Mouse (Mus musculus): ENCODE data around the gene Klra2. TPM values are rescaled to one million over a fixed set of nuclear protein-coding genes. Genes with fewer than 3 reads are reported as not detected.

Klra2 gene
- polyA plus RNA-seq, 1 experiment from 2014 or later: not detected

DNA sequence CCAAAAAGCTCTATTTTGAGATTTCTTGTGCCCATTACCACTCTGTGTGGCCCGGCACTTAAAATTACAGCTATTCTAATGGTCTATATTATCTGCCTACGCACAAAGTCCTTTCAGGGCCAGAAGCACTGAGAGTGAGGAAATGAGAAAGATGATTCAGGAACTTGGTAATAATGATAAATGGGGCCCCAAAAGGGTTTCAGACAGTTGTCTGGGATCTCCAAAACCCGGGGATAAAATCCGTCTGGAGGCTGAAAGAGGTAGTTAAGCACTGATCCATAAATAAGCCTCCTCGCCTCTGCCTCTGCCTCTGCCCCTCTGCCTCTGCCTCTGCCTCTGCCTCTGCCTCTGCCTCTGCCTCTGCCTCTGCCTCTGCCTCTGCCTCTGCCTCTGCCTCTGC is 17.0 kb upstream of the Klra2 start:
- Histone ChIP-seq H3K27ac (replicated peaks) (no peak overlapping the region), H3K4me1 (no peaks in the 10 kb centered on the region), H3K9ac (no peak overlapping the region), H3K27me3 (replicated peaks) (no peaks in the 10 kb centered on the region), H3K4me3 (no peak overlapping the region), H3K4me2 (no peak overlapping the region), H3K36me3 (no peaks in the 10 kb centered on the region), H3K9me3 (no peaks in the 10 kb centered on the region)
- 76% methylated on average over 5 of the region's 5 CpGs for whole genome bisulfite sequencing
- no peak for ATAC-seq (ENCODE audit: extremely low read depth, insufficient number of reproducible peaks, low FRiP score, low TSS enrichment)

DNA sequence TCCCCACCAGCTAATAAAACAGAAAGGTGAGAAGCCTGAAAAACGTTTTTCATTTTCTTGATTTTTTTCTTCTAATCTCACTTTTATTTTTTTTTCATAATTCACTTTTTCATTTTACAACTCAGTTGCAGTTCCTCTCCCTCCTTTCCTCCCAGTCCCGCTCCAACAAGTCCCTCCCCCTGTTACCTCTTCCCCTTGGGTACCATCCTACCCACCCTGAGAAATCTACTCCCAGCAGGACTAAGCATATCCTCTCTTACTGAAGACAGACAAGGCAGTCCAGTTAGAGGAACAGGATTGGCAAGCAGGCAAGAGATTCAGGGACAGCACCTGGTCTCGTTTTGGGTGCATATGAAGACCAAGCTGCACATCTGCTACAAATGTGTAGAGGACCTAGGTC is 15.6 kb upstream of the Klra2 start:
- ATAC-seq (ENCODE audit: extremely low read depth, insufficient number of reproducible peaks, low FRiP score, low TSS enrichment): no peak
- no peaks in the 10 kb centered on the region for H3K36me3 ChIP-seq
- H3K27me3 ChIP-seq (replicated peaks): no peaks in the 10 kb centered on the region
- no peak overlapping the region for H3K4me3 ChIP-seq
- WGBS: 59% methylated on average over 3 of the region's 3 CpGs
- no peak overlapping the region for H3K27ac ChIP-seq (replicated peaks)
- H3K4me1 ChIP-seq: no peaks in the 10 kb centered on the region
- no peak overlapping the region for H3K4me2 ChIP-seq
- H3K9me3 ChIP-seq: no peaks in the 10 kb centered on the region
- no peak overlapping the region for H3K9ac ChIP-seq

DNA sequence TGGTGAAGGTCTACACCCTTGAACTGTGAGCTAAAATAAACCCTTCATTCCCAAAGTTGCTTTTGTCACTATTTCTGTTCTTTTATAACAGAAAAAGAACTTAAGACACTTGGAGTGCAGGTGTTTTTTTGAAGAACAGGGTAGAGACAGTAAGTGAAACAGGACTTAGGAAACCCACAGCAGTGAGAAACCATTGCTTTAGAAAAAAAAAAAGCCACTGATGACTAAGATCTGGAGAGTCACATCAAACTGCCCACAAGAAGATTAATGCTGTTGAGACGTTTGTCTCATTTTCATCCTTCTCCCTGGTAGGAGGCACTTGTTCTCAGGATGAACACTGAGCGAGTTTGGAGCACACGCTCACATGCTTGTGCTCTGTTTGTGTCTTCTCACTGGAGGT is 14.8 kb upstream of the Klra2 start:
- no peaks in the 10 kb centered on the region for H3K27me3 ChIP-seq (replicated peaks)
- H3K4me1 ChIP-seq: no peaks in the 10 kb centered on the region
- 72% methylated on average over 3 of the region's 3 CpGs for WGBS
- H3K36me3 ChIP-seq: no peaks in the 10 kb centered on the region
- no peak overlapping the region for H3K9ac ChIP-seq
- no peak for ATAC-seq (ENCODE audit: extremely low read depth, insufficient number of reproducible peaks, low FRiP score, low TSS enrichment)
- H3K4me2 ChIP-seq: no peak overlapping the region
- no peak overlapping the region for H3K4me3 ChIP-seq
- H3K27ac ChIP-seq (replicated peaks): no peak overlapping the region
- 0 out of 2 replicates have a peak, but pooled peaks cover under 1% of the 10 kb centered on the region for H3K9me3 ChIP-seq

DNA sequence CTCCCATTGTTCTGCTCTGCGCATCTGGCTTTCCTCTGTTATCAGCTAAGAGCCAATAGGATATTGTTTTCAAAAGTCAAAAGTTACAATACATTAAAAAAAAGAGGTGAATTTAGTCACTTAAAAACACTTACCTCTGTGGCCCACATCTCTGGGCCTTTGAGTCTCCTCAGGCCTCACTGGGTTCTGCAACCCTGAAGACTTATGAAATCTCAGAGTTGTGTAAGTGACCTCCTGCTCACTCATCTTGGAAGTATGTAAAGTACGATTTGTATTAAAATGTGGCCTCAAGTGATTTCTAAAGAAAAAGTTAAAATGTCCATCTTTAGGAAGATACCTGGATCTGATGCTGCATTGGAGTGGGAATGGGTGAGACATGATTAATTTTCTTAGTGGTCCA is 2.1 kb downstream of the Klra2 start:
- H3K4me2 ChIP-seq: no peak overlapping the region
- H3K36me3 ChIP-seq: no peaks in the 10 kb centered on the region
- no peak overlapping the region for H3K9ac ChIP-seq
- 66% methylated on average over 2 of the region's 2 CpGs for WGBS
- no peaks in the 10 kb centered on the region for H3K4me1 ChIP-seq
- no peak overlapping the region for H3K27ac ChIP-seq (replicated peaks)
- H3K27me3 ChIP-seq (replicated peaks): no peaks in the 10 kb centered on the region
- H3K9me3 ChIP-seq: no peaks in the 10 kb centered on the region
- no peak overlapping the region for H3K4me3 ChIP-seq
- no peak for ATAC-seq (ENCODE audit: extremely low read depth, insufficient number of reproducible peaks, low FRiP score, low TSS enrichment)

Other genes starting within 250 kb of the Klra2 start
- 39.1 and 41.9 TPM in 2 replicates for gene Magohb, start 45.9 kb upstream of the Klra2 start, polyA plus RNA-seq (2015; fragmentation: Nextera tagmentation; extraction: Ambion mirVana)
- gene Styk1, start 106.2 kb upstream of the Klra2 start, polyA plus RNA-seq (2015; fragmentation: Nextera tagmentation; extraction: Ambion mirVana): 0.71 and 1.1 TPM in 2 replicates
- gene Ybx3, start 141.1 kb upstream of the Klra2 start, polyA plus RNA-seq (2015; fragmentation: Nextera tagmentation; extraction: Ambion mirVana): 36.9 and 43.2 TPM in 2 replicates
- gene 5430401F13Rik, start 239.0 kb upstream of the Klra2 start, polyA plus RNA-seq (2015; fragmentation: Nextera tagmentation; extraction: Ambion mirVana): not detected in 2 replicates
- gene Gm6619, start 239.0 kb upstream of the Klra2 start, polyA plus RNA-seq (2015; fragmentation: Nextera tagmentation; extraction: Ambion mirVana): not detected in 2 replicates